Mouse (Mus musculus) heart, adult 9 months (tissue): Measurements from ENCODE around the gene Ruvbl1.

Source experiments
- DNase-seq, 2 experiments: peaks; one replicate each; pipeline ENCODE4 v3.0.0; 2022; ENCODE audit warnings: low spot score in 2 of 2

The Ruvbl1 gene

GRCm38 (mm10) chr6:88465181-88465920, at the start of gene Ruvbl1:
Gene Ruvbl1, plus strand, starts transcription at chr6:88465409.
- DNase-seq, result peak; percentile 93 to 94

GRCm38 (mm10) chr6:88416130-88416758, 49.0 kb upstream of the Ruvbl1 start:
- DNase-seq, result no peak

GRCm38 (mm10) chr6:88431202-88431601, 34.0 kb upstream of the Ruvbl1 start:
- peak; percentile 21 to 37 for DNase-seq

- no peak for DNase-seq
Observed at GRCm38 (mm10) chr6:88435609-88436008, 29.6 kb upstream of the Ruvbl1 start.

- DNase-seq, result no peak
Observed at GRCm38 (mm10) chr6:88439056-88439455, 26.2 kb upstream of the Ruvbl1 start.

DNA sequence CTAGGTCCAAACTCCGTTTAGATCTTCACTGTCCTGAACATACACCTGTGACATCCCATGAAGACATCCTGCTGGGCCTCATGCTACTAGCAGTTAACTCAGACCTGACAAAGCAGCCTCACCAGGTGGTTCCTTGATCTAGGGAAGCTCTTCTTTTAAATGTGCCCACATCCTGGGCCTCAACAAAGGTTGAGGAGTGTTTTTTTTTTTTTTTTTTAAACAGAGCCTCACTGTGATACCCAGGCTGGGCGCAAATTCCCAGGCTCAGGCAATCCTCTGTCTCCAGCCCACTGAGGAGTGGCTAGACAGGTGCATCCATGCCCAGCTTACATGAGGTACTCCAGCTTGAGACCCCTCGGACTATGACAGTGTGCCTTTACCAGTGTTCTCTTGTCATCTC, 22.7 kb upstream of the Ruvbl1 start:
- DNase-seq, result no peak

- no peak for DNase-seq
Observed at GRCm38 (mm10) chr6:88443446-88443845, 21.8 kb upstream of the Ruvbl1 start.

- no peak for DNase-seq
Observed at GRCm38 (mm10) chr6:88444076-88444750, 21.0 kb upstream of the Ruvbl1 start.

DNA sequence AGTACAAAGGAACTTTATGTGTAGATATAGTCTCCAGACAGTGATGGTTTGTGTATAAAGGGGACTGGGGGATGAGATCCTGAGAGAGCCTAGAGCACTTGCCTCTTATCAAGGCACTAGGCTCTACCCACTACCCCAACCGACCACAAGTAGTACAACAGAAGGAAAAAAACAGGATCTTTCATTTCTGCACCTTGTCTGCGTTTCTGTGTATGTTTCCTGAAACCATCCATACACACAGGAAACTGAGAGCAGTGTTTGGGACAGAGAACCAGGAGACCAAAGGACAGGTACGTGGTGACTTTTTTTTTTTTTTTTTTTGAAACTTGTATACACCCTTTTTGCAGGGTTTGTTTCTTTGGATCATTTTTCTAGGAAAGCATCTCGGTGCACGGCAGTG, 19.5 kb upstream of the Ruvbl1 start:
- no peak for DNase-seq

DNA sequence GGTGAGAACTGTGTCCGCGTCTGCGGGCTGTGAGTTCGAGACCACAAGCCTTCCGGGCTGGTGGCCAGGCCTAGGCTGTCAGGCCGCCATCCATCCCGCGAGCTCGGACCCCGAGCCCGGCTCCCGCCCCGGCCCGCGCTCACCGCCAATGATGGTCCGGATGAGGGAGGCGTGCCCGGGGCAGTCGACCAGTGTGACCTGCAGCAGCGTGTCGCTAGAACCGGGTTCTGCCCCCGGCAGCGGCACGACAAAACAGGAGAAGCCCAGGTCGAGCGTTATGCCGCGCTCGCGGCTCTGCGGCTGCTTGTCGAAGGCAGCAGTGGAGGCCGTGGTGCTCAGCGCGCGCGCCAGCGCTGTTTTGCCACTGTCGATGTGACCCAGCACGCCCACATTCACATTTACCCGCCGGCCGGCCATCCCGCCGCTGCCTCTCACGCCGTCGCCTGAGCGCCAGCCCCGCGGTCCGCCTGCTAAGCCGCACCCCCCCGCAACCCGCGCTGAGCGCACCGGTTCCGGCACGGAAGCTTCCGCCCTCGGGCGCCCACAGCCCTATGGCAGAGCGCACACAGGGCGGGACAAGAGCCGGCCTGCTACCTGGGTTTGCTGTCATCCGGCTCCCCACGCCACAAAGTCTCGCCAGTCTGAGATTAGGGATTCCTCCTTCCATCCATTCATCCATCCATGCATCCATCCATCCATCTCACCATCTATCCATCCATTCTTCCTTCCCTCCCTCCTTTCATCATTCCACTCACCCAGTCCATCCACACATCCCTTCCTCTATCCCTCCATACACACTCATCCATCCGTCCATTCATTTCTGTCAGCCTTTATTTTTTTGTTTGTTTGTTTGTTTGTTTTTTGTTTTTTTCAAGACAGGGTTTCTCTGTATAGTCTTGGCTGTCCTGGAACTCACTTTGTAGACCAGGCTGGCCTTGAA, 18.9 kb upstream of the Ruvbl1 start, which contains the start of gene Eefsec:
TSS of gene Eefsec (minus strand) at position 477 of the 940 bp plus-strand sequence.
- peak; percentile 65 to 72 for DNase-seq

DNA sequence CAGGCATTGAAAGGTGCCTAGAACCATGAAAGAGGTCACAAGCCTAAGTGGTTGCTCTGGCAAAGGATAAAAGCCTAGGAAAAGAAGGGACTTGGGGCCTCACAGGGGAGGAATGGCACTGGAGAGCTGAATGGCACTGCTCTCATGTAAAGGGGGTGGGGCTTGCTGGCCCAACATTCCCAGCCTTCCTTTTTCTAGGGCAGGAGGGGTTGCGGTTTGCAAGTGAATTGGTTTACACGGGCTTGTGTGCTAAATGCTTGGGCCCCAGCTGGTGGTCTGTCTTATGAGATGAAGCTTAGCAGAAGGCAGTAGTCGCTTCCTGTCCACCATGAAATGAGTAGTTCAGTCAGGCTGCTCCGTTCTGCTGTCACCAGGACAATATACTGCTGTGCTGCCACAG, 17.8 kb upstream of the Ruvbl1 start:
- no peak for DNase-seq

- no peak for DNase-seq
Observed at GRCm38 (mm10) chr6:88454545-88454944, 10.7 kb upstream of the Ruvbl1 start.

DNA sequence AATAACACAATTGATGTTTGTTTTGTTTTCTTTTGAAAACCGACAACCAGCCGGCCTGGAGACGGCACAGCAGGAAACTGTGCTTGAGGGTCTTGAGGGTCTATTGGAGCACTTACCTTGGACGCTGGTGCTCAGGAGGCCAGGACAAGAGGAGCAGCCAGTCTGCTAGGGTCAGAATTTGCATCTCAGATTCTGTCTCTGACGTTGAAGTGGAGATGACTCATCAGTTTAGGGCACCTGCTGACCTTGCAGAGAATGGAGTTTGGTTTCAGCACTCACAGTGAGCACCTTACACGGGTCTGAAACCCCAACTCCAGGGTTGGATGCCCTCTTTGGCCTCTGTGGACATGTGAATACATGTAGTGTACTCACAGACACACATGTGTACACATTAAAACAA, 4.7 kb downstream of the Ruvbl1 start:
- DNase-seq, result no peak

DNA sequence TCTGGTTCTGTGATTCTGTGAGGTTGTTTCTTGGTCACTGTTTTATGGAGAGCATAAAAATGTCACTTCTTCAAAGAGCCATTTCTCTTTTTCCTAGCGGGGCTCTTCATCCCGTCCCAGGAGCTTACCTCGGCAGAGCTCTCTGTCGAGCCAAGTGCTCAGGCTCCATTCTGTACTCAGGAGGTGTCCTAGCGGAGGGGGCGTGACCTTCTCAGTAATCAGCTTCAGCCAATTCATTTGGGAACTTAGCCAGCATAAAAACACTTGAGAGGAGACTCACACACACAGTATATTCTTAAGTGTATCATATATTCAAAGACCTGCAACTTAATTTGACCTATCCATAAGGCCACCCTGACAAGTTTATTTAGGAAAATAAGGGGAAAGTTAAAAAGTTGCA, 15.2 kb downstream of the Ruvbl1 start:
- no peak for DNase-seq

- DNase-seq, result peak; percentile 24 to 28
Observed at GRCm38 (mm10) chr6:88483111-88483510, 17.9 kb downstream of the Ruvbl1 start.

DNA sequence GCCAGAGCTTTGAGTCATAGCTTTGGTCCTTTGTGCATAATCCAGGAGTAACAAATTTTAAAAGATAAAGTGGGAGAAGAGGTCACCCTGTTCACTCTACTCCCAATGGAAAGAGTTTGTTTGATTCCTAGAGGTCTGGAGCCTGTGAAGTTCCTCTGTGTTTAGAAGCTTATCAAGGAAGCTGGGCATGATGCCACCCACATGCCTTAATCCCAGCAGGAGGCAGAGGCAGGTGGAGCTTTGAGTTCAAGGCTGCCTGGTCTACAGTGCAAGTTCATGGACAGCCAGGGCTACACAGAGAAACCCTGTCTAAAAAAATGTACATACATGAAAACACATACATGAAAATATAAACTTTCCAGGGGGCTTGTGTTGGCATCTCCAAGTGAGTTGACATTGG, 18.7 kb downstream of the Ruvbl1 start:
- no peak for DNase-seq

- peak; percentile 23 to 52 for DNase-seq
Observed at GRCm38 (mm10) chr6:88485378-88485777, 20.2 kb downstream of the Ruvbl1 start.

- peak in 1 of 2 experiments; percentile 20 for DNase-seq
Observed at GRCm38 (mm10) chr6:88486893-88487292, 21.7 kb downstream of the Ruvbl1 start.

DNA sequence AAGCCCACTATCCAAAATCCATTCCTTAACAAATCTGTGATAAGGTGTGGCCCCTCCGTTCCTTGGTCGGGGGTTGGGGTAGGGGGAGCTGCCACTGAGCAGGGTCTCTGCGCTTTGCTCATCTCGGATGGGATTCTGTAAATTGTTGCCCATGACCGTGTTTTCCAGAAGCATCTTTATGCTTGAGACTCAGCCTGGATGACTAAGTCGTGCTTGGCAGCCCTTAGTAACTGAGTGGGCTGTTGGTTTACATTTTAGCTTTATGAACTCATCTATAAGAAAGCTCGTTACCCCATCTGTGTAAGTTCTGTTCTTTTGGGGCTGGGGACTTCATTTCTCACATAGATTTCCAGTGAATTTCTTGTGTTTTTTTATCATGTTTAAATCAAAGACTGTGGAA, 23.8 kb downstream of the Ruvbl1 start:
- DNase-seq, result no peak

GRCm38 (mm10) chr6:88489834-88490233, 24.6 kb downstream of the Ruvbl1 start:
- no peak for DNase-seq

DNA sequence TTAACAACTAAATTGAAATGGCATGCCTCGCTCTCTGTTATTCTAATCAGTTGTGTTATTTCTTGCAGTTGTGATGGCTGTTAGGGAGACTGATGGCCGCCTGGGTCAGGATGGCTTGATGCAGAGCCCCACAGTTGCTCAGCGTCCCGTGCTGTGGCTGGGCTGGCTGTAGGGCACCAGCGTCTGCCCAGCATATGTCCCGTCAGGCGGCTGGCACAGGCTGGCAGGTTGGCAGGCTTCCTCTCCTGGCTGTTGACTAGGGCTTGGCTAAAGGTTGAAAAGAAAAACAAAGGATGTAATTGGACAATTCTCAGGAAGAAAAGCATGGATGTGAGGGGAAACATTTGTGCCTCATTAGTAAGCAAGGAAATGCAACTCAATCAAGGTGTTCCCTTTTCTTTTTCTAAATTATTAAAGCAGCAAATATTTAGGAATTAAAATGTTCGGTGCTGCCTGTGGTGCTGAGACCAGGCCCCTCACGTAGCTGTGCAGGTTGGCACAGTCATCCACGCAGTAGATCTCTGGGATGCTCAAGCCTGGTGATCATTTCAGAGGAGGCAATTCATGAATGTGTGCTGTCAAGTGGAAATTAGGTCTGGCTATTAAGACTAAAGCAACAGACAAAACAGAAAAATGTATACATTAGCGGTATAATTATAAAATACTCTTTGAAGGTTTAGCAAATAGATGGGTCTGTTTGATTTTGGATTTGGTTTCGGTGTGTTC, 25.6 kb downstream of the Ruvbl1 start:
- peak; percentile 21 to 28 for DNase-seq
